19 mouse cellular contexts compared by ENCODE assay signal in genomic region chr17:27533354-27533753, GRCm38 (mm10). TPM values are rescaled to one million over a fixed set of nuclear protein-coding genes. Genes with fewer than 3 reads are reported as not detected.
A peak's percentile ranks its signal among the peaks of the same experiment; 100 is the strongest.
DNase-seq lines count a peak whose midpoint lies in the region; ATAC-seq and TF ChIP-seq lines count a peak whose summit lies in the region.
"Had no signal": no experiment of that assay in that cellular context is flagged by ENCODE, and none has a peak within 500 bp of the region (broad histone marks: within the 10 kb centered on the region; RNA-seq: fewer than 3 reads in every experiment).

No protein-coding gene starts in this region.

- H3K4me3 ChIP-seq in kidney, adult 2 months (ENCODE audit: insufficient read depth, low read depth, low read length) = no peak overlapping the region
- no peak overlapping the region for H3K4me3 ChIP-seq in midbrain, postnatal 0 days (ENCODE audit: low read depth, low read length)
- no peak overlapping the region for H3K4me3 ChIP-seq in midbrain, embryonic 11.5 days (ENCODE audit: low read depth, low read length)
- H3K4me3 ChIP-seq: forebrain, embryonic 10.5 days; limb, embryonic 13.5 days; neural tube, embryonic 15.5 days had no signal

- no peak for DNase-seq in kidney, adult 2 months
- DNase-seq in kidney, postnatal 14 days = no peak
- DNase-seq in midbrain, postnatal 0 days (ENCODE audit: low spot score) = no peak
- no peak for DNase-seq in midbrain, embryonic 11.5 days (ENCODE audit: low spot score, missing footprints)
- DNase-seq in NIH3T3 (ENCODE audit: low read depth) = peak; percentile 32
- no peak for DNase-seq in frontal cortex, postnatal 14 days (ENCODE audit: low spot score in 2 of 2)
- DNase-seq: adrenal gland, adult 2 months; cerebellum, adult 8-10 months; heart, postnatal 10 days; kidney, adult 9 months; thymus, postnatal 36 days had no signal

- no peaks in the 10 kb centered on the region for H3K9me3 ChIP-seq in midbrain, postnatal 0 days (ENCODE audit: low read length)
- no peaks in the 10 kb centered on the region for H3K9me3 ChIP-seq in midbrain, embryonic 11.5 days (ENCODE audit: control insufficient read depth, low read length)
- H3K9me3 ChIP-seq: forebrain, embryonic 10.5 days; limb, embryonic 13.5 days; neural tube, embryonic 15.5 days had no signal

- TF ChIP-seq CTCF in kidney, adult 2 months (conservative IDR thresholded peaks at IDR 0.05; ENCODE audit: insufficient read depth, insufficient read length, low read depth, low read length) = peak; percentile 32; the same call in 1 of the 2 replicates
- peak; percentile 36 for TF ChIP-seq CTCF in midbrain, postnatal 0 days (IDR thresholded peaks at IDR 0.05)

- ATAC-seq in midbrain, postnatal 0 days (ENCODE audit: low FRiP score) = no peak
- ATAC-seq in midbrain, embryonic 11.5 days (ENCODE audit: low FRiP score) = no peak
- no peak for ATAC-seq in monocyte, adult 5-6 weeks (replicated peaks; ENCODE audit: insufficient number of reproducible peaks, low FRiP score, low TSS enrichment, poor library complexity, severe bottlenecking)
- ATAC-seq: lung, postnatal 0 days had no signal

- H3K4me1 ChIP-seq in kidney, adult 2 months (ENCODE audit: control insufficient read depth, insufficient read depth, low read length) = no peaks in the 10 kb centered on the region
- no peaks in the 10 kb centered on the region for H3K4me1 ChIP-seq in midbrain, postnatal 0 days (ENCODE audit: insufficient read depth, low read length)
- H3K4me1 ChIP-seq in midbrain, embryonic 11.5 days (ENCODE audit: control insufficient read depth, insufficient read depth, low read length) = no peaks in the 10 kb centered on the region

- TF ChIP-seq POLR2A in kidney, adult 2 months (IDR thresholded peaks at IDR 0.05; ENCODE audit: low read depth, low read length) = no peak

- H3K27ac ChIP-seq in kidney, adult 2 months (ENCODE audit: insufficient read depth, low read depth, low read length) = no peak overlapping the region
- H3K27ac ChIP-seq in midbrain, postnatal 0 days (ENCODE audit: low read depth, low read length) = no peak overlapping the region
- H3K27ac ChIP-seq in midbrain, embryonic 11.5 days (ENCODE audit: low read depth, low read length) = no peak overlapping the region
- H3K27ac ChIP-seq: forebrain, embryonic 10.5 days; hindbrain, embryonic 14.5 days; limb, embryonic 13.5 days; neural tube, embryonic 15.5 days had no signal

- H3K4me2 ChIP-seq in midbrain, postnatal 0 days (ENCODE audit: low read depth, low read length, poor library complexity, severe bottlenecking) = no peak overlapping the region
- H3K4me2 ChIP-seq in midbrain, embryonic 11.5 days = no peak overlapping the region
- H3K4me2 ChIP-seq: hindbrain, embryonic 14.5 days; limb, embryonic 13.5 days; neural tube, embryonic 15.5 days had no signal

- H3K9ac ChIP-seq in midbrain, postnatal 0 days (replicated peaks; ENCODE audit: low read length, poor library complexity, severe bottlenecking) = no peak overlapping the region
- no peak overlapping the region for H3K9ac ChIP-seq in midbrain, embryonic 11.5 days (ENCODE audit: low read length)
- H3K9ac ChIP-seq: hindbrain, embryonic 14.5 days; limb, embryonic 13.5 days; neural tube, embryonic 15.5 days had no signal

- no peaks in the 10 kb centered on the region for H3K36me3 ChIP-seq in kidney, adult 2 months (ENCODE audit: control insufficient read depth, insufficient read depth, low read length)
- H3K36me3 ChIP-seq in midbrain, postnatal 0 days (ENCODE audit: insufficient read depth, low read length) = no peaks in the 10 kb centered on the region
- no peaks in the 10 kb centered on the region for H3K36me3 ChIP-seq in midbrain, embryonic 11.5 days (ENCODE audit: control insufficient read depth, insufficient read depth, low read length)
- H3K36me3 ChIP-seq: forebrain, embryonic 10.5 days; limb, embryonic 13.5 days; neural tube, embryonic 15.5 days had no signal

- no peaks in the 10 kb centered on the region for H3K27me3 ChIP-seq in kidney, adult 2 months (replicated peaks; ENCODE audit: control insufficient read depth, insufficient read depth, low read length)
- no peaks in the 10 kb centered on the region for H3K27me3 ChIP-seq in midbrain, postnatal 0 days (ENCODE audit: insufficient read depth, low read length)
- no peaks in the 10 kb centered on the region for H3K27me3 ChIP-seq in midbrain, embryonic 11.5 days (ENCODE audit: control insufficient read depth, insufficient read depth, low read length)
- H3K27me3 ChIP-seq: limb, embryonic 13.5 days; neural tube, embryonic 15.5 days had no signal

- WGBS in kidney, adult 2 months = 91% methylated on average over 3 of the region's 3 CpGs
- WGBS in midbrain, postnatal 0 days = 83% methylated on average over 3 of the region's 3 CpGs
- WGBS in midbrain, embryonic 11.5 days = 82% methylated on average over 3 of the region's 3 CpGs

RNA-seq across cellular contexts. Expression of gene Grm4, which starts 12.2 kb away (rescaled TPM):
- polyA plus RNA-seq in kidney, adult 2 months (2012; rRNA removed) = 0.02 and 0.03 TPM in 2 replicates
- 37.6 and 54.0 TPM in 2 replicates for total RNA-seq in midbrain, postnatal 0 days (2014; rRNA removed)
- polyA plus RNA-seq in midbrain, postnatal 0 days (2015; fragmentation: Nextera tagmentation; extraction: Ambion mirVana) = 11.1 and 12.5 TPM in 2 replicates
- polyA plus RNA-seq in midbrain, embryonic 11.5 days (2014; fragmentation: Nextera tagmentation; extraction: Ambion mirVana) = 3.5 and 3.6 TPM in 2 replicates
- total RNA-seq in monocyte, adult 5-6 weeks (2017) = 0.29 TPM in 1 of 3 replicates, not detected in the others
- total RNA-seq: granulocyte monocyte progenitor cell, adult 5-6 weeks; megakaryocyte-erythroid progenitor cell, adult 5-6 weeks had no signal
- polyA plus RNA-seq: lung, postnatal 0 days had no signal

RNA-seq across cellular contexts. Expression of gene Hmga1, which starts 22.9 kb away (rescaled TPM):
- 37.4 and 38.9 TPM in 2 replicates for polyA plus RNA-seq in kidney, adult 2 months (2012; rRNA removed)
- total RNA-seq in midbrain, postnatal 0 days (2014; rRNA removed) = 135 and 138 TPM in 2 replicates
- polyA plus RNA-seq in midbrain, postnatal 0 days (2015; fragmentation: Nextera tagmentation; extraction: Ambion mirVana) = 144 and 154 TPM in 2 replicates
- polyA plus RNA-seq in midbrain, embryonic 11.5 days (2014; fragmentation: Nextera tagmentation; extraction: Ambion mirVana) = 354 and 406 TPM in 2 replicates
- total RNA-seq in monocyte, adult 5-6 weeks (2017) = 41.0 to 54.9 TPM (median 45.7 TPM) in 3 replicates

RNA-seq across cellular contexts. Expression of gene AI413582, which starts 32.2 kb away (rescaled TPM):
- polyA plus RNA-seq in kidney, adult 2 months (2012; rRNA removed) = 41.7 and 55.7 TPM in 2 replicates
- total RNA-seq in midbrain, postnatal 0 days (2014; rRNA removed) = 70.2 and 80.2 TPM in 2 replicates
- polyA plus RNA-seq in midbrain, postnatal 0 days (2015; fragmentation: Nextera tagmentation; extraction: Ambion mirVana) = 88.8 and 113 TPM in 2 replicates
- 14.8 and 20.2 TPM in 2 replicates for polyA plus RNA-seq in midbrain, embryonic 11.5 days (2014; fragmentation: Nextera tagmentation; extraction: Ambion mirVana)
- 34.3 to 57.5 TPM (median 37.8 TPM) in 3 replicates for total RNA-seq in monocyte, adult 5-6 weeks (2017)
